In genomic region chr8:81098963-81099362, GRCm38 (mm10) we compare ENCODE assay signal across 21 mouse cellular contexts.
"Had no signal": no experiment of that assay in that cellular context is flagged by ENCODE, and none has a peak within 500 bp of the region (broad histone marks: within the 10 kb centered on the region; RNA-seq: fewer than 3 reads in every experiment).

No protein-coding gene starts in this region.

- H3K4me1 ChIP-seq: hindbrain, embryonic 13.5 days; hindbrain, embryonic 15.5 days; liver, embryonic 12.5 days had no signal

- H3K9ac ChIP-seq: heart, embryonic 12.5 days; hindbrain, embryonic 13.5 days; hindbrain, embryonic 15.5 days; limb, embryonic 13.5 days; limb, embryonic 15.5 days; liver, embryonic 12.5 days; liver, embryonic 14.5 days had no signal

- H3K27me3 ChIP-seq: heart, embryonic 12.5 days; hindbrain, embryonic 13.5 days; hindbrain, embryonic 15.5 days; limb, embryonic 13.5 days; limb, embryonic 15.5 days; liver, embryonic 12.5 days had no signal

- H3K27ac ChIP-seq: heart, embryonic 10.5 days; hindbrain, embryonic 13.5 days; hindbrain, embryonic 15.5 days; hindbrain, postnatal 0 days; limb, embryonic 13.5 days; limb, embryonic 15.5 days; liver, embryonic 12.5 days; liver, embryonic 14.5 days had no signal

- DNase-seq: gastrocnemius, postnatal 14 days; gastrocnemius, postnatal 36 days; heart, adult 18-20 months; heart, postnatal 10 days; heart, postnatal 36 days; kidney, adult 11 months; kidney, adult 8-10 months; kidney, postnatal 36 days; layer of hippocampus, adult 9-11 months; layer of hippocampus, postnatal 36 days; left cerebral cortex, postnatal 4 days had no signal

- ATAC-seq: hindbrain, postnatal 0 days; intestine, embryonic 16.5 days; liver, embryonic 12.5 days had no signal

- H3K4me3 ChIP-seq: heart, embryonic 10.5 days; heart, embryonic 12.5 days; hindbrain, embryonic 13.5 days; hindbrain, embryonic 15.5 days; limb, embryonic 13.5 days; limb, embryonic 15.5 days; liver, embryonic 12.5 days had no signal

- H3K9me3 ChIP-seq: heart, embryonic 10.5 days; heart, embryonic 12.5 days; hindbrain, embryonic 13.5 days; hindbrain, embryonic 15.5 days; limb, embryonic 13.5 days; limb, embryonic 15.5 days; liver, embryonic 12.5 days had no signal

- H3K36me3 ChIP-seq: heart, embryonic 10.5 days; heart, embryonic 12.5 days; hindbrain, embryonic 13.5 days; hindbrain, embryonic 15.5 days; limb, embryonic 13.5 days; limb, embryonic 15.5 days; liver, embryonic 12.5 days had no signal

- H3K4me2 ChIP-seq: heart, embryonic 12.5 days; hindbrain, embryonic 13.5 days; hindbrain, embryonic 15.5 days; limb, embryonic 13.5 days; limb, embryonic 15.5 days; liver, embryonic 12.5 days had no signal
